Comparison of ENCODE assay signal across 8 mouse cellular contexts in genomic region chr2:50657826-50658225, GRCm38 (mm10).
"Had no signal": no experiment of that assay in that cellular context is flagged by ENCODE, and none has a peak within 500 bp of the region (broad histone marks: within the 10 kb centered on the region; RNA-seq: fewer than 3 reads in every experiment).

No protein-coding gene starts in this region.

- DNase-seq: liver, postnatal 0 days; lung, adult 2 months; lung, postnatal 14 days; lung, postnatal 36 days; right cerebral cortex, postnatal 14 days; thymus, adult 2 months; thymus, postnatal 25 days; thymus, postnatal 4 days had no signal
